Mouse (Mus musculus) liver, embryonic 14.5 days (tissue): Measurements from ENCODE around the gene Mfn1. TPM values are rescaled to one million over a fixed set of nuclear protein-coding genes. Genes with fewer than 3 reads are reported as not detected.
A peak's percentile ranks its signal among the peaks of the same experiment; 100 is the strongest.

ENCODE experiments used
- ATAC-seq: fragments of 200-750 bp; cut with Nextera tagmentation; 2 replicates; pipeline ENCODE4 v1.8.0; 2017; ENCODE audit warnings: moderate number of reproducible peaks, mild to moderate bottlenecking, moderate library complexity; ENCODE audit not compliant: insufficient read depth
- DNase-seq, 3 experiments: peaks; one replicate each; pipeline ENCODE4 v3.0.0-alpha.2; 2012 to 2013; ENCODE audit warnings: low read depth in 3 of 3, low spot score in 3 of 3
- H3K27ac ChIP-seq: fragments of 300-500 bp; sonication (generic); 2 replicates; pipeline ENCODE4 v1.5.1; 2014; ENCODE audit warnings: moderate library complexity, mild to moderate bottlenecking, control low read depth, inconsistent platforms
- H3K27me3 ChIP-seq: fragments of 300-500 bp; sonication (generic); 2 replicates; pipeline ENCODE4 v1.6.1; 2014; ENCODE audit warnings: mild to moderate bottlenecking, low read length, moderate library complexity; ENCODE audit not compliant: control insufficient read depth, insufficient read depth
- H3K36me3 ChIP-seq: fragments of 300-500 bp; sonication (generic); replicated peaks from 2 replicates; pipeline ENCODE4 v1.6.1; 2014; ENCODE audit warnings: low read depth; ENCODE audit not compliant: control insufficient read depth, insufficient read depth
- H3K4me1 ChIP-seq, 2 experiments: fragments of 200-500 bp in 1 of 2; fragments of 300-500 bp in 1 of 2; sonication (generic) in 1 of 2; replicated peaks; 2 replicates each; pipeline ENCODE4 v1.6.1; 2012 to 2014; ENCODE audit warnings: antibody characterized with exemption in 1 of 2, inconsistent platforms in 1 of 2, low read length in 1 of 2; ENCODE audit not compliant: control insufficient read depth in 2 of 2, insufficient read depth in 2 of 2
- H3K4me2 ChIP-seq: fragments of 300-500 bp; sonication (generic); 2 replicates; pipeline ENCODE4 v1.6.1; 2014; ENCODE audit warnings: low read depth, mild to moderate bottlenecking, control low read depth, moderate library complexity
- H3K4me3 ChIP-seq, 2 experiments: fragments of 200-500 bp in 1 of 2; fragments of 300-500 bp in 1 of 2; sonication (generic) in 1 of 2; 2 replicates each; pipeline ENCODE4 v1.5.1; 2012 to 2014; ENCODE audit warnings: low read depth in 2 of 2, low read length in 2 of 2, mild to moderate bottlenecking in 2 of 2, control low read depth in 1 of 2, inconsistent platforms in 1 of 2, moderate library complexity in 1 of 2; ENCODE audit not compliant: insufficient read depth in 1 of 2
- H3K9ac ChIP-seq: fragments of 300-500 bp; sonication (generic); replicated peaks from 2 replicates; pipeline ENCODE4 v1.6.1; 2014; ENCODE audit warnings: mild to moderate bottlenecking, control low read depth, moderate library complexity
- H3K9me3 ChIP-seq: fragments of 300-500 bp; sonication (generic); 2 replicates; pipeline ENCODE4 v1.6.1; 2016; ENCODE audit warnings: low read length, mixed read lengths; ENCODE audit not compliant: control insufficient read depth
- CTCF ChIP-seq: IDR thresholded peaks from 2 replicates; pipeline ENCODE4 v1.5.1; 2016; ENCODE audit warnings: antibody characterized with exemption, low read depth, control low read depth
- EP300 ChIP-seq: IDR thresholded peaks from 2 replicates; pipeline ENCODE4 v1.6.1; 2016; ENCODE audit warnings: antibody characterized with exemption, low read depth
- WGBS: fragments of 180-500 bp; shearing (Covaris S2); extraction: QIAGEN DNeasy Blood & Tissue Kit; methylation state at CpG from one replicate; pipeline ENCODE4 v1.1.7; 2014; ENCODE audit not compliant: insufficient replicate concordance; 5-methylcytosine and 5-hydroxymethylcytosine counted together
- polyA plus RNA-seq, 2 experiments: library from polyadenylated mRNA; depleted of rRNA in 1 of 2; stranded (reverse) in 1 of 2; unstranded in 1 of 2; fragments of >200 nt; fragmentation: Nextera tagmentation in 1 of 2; extraction: Ambion mirVana in 1 of 2; gene quantifications; 2 replicates each; pipeline versions ENCODE4 v1.2.1 to v1.2.3; 2012 to 2014

Gene Mfn1
- polyA plus RNA-seq (2012; rRNA removed): 6.4 and 8.6 TPM in 2 replicates
- polyA plus RNA-seq (2014; fragmentation: Nextera tagmentation; extraction: Ambion mirVana): 11.0 and 12.6 TPM in 2 replicates

DNA sequence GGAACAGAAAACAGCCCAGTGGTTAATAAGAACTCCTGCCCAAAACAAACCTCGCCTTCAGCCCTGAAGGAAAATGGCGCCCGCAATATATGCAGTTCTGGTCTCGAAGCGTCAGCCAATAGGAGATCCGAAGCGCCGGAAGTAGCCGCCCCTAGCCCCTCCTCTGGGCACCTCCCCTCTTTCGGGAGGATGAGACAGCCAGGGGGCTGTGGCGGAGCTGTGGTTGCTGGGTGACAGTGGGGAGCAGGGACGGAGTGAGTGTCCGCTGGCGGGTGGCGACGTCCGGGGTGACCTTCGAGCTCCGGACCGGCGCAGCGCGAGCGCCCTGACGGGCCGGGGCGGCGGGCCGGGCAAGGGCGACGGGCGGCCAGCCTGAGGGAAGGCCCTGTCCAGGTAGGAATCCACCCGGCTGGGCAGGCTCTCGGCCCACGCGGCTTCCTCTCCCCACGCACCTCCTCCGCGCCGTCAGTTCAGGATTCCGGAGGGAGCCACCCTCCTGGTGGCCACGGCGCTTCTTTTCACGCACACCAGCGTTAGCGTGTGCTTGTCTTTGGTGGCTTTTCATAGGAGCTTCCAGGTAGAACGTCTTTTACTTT lies at the start of gene Mfn1:
TSS of gene Mfn1 (plus strand) at position 163 of the 596 bp plus-strand sequence.
- under 1% methylated on average over 47 of the region's 47 CpGs for WGBS
- Histone ChIP-seq H3K27me3 (no peaks in the 10 kb centered on the region), H3K4me3 (peak within 1 kb of the TSS; percentile 81 to 91), H3K27ac (peak within 1 kb of the TSS; percentile 73), H3K4me2 (peak within 1 kb of the TSS; percentile 78), H3K36me3 (no peaks in the 10 kb centered on the region; the same call in none of the 2 replicates), H3K9me3 (no peaks in the 10 kb centered on the region; the same call in 1 of the 2 replicates), H3K4me1 (peaks cover 4 to 9% of the 10 kb centered on the region in 2 experiments), H3K9ac (peak within 1 kb of the TSS; percentile 91)
- peak; percentile 89 to 91 (median 90) for DNase-seq
- TF ChIP-seq CTCF (peak; percentile 22), EP300 (no peak)
- ATAC-seq: peak; percentile 99

DNA sequence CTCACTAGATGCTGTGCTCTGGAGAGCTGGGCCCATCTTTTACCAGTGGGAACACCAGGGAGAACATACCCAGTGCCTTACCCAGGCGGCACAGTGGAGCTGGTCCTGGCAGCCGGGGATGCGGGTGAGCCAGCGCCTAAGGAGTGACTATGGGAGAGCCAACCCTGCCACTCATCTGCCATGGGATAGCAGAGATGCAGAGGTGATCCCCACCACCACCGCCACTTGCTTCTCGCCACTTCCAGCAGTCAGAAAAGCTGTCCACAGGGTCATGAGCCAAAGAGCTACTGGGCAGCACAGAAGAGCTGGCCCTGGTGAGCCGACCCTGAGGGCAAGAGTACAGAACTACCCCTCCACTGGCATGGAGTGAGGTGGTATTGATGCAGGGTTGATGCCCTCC lies 49.3 kb upstream of the Mfn1 start:
- no peaks in the 10 kb centered on the region for H3K36me3 ChIP-seq
- H3K4me2 ChIP-seq: no peak overlapping the region
- no peaks in the 10 kb centered on the region for H3K9me3 ChIP-seq
- no peak for TF ChIP-seq EP300
- TF ChIP-seq CTCF: no peak
- no peak overlapping the region for H3K27ac ChIP-seq
- no peak overlapping the region for H3K9ac ChIP-seq
- H3K4me1 ChIP-seq: no peaks in the 10 kb centered on the region
- H3K4me3 ChIP-seq: no peak overlapping the region
- WGBS: 73% methylated on average over 7 of the region's 7 CpGs
- H3K27me3 ChIP-seq: no peaks in the 10 kb centered on the region
- ATAC-seq (no peak), DNase-seq (no peak)

DNA sequence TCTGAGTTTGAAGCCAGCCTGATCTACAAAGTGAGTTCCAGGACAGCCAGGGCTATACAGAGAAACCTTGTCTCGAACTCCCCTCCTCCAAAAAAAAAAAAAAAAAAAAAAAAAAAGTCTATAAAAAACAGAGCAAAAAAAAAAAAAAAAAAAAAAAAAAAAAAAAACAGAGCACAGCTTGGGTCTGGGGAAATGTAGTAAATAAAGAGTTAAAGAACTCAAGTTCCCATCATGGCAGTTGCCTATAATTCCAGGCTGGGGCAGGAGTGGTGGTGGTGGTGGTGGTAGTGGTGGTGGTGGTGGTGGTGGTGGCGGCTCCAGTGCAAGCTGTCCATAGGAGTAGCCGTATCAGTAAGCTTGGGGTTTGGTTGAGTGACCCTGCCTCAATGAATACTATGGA lies 46.2 kb upstream of the Mfn1 start:
- Histone ChIP-seq H3K4me3 (no peak overlapping the region), H3K27me3 (no peaks in the 10 kb centered on the region), H3K4me1 (no peaks in the 10 kb centered on the region), H3K36me3 (no peaks in the 10 kb centered on the region), H3K4me2 (no peak overlapping the region), H3K9ac (no peak overlapping the region), H3K9me3 (no peaks in the 10 kb centered on the region), H3K27ac (no peak overlapping the region)
- no peak for DNase-seq
- no peak for ATAC-seq
- no peak for TF ChIP-seq EP300
- no peak for TF ChIP-seq CTCF
- 75% methylated on average over 3 of the region's 3 CpGs for WGBS

DNA sequence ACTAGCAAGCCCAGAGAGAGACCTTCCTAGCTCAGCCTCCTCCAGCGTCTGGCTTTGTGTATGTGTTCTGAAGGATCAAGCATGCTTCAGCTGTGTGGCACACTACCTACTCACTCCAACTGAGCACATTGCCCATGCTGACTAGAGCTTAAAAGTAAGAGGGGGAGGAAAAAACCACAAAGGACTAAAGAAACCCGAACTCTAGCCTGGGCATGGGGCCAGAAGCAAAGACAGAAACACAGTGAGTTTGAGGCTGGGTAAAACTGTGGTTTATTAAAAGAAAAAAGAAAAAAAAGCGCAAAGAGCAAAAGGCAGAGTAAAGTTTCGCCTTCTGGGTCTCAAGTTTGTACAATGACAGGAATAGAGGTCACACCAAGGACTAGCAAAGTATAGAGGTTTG lies 42.7 kb upstream of the Mfn1 start:
- no peaks in the 10 kb centered on the region for H3K27me3 ChIP-seq
- no peak overlapping the region for H3K4me3 ChIP-seq
- no peaks in the 10 kb centered on the region for H3K4me1 ChIP-seq
- no peaks in the 10 kb centered on the region for H3K36me3 ChIP-seq
- DNase-seq: no peak
- no peak overlapping the region for H3K4me2 ChIP-seq
- H3K9me3 ChIP-seq: no peaks in the 10 kb centered on the region
- no peak overlapping the region for H3K9ac ChIP-seq
- 50% methylated on average over 4 of the region's 4 CpGs for WGBS
- TF ChIP-seq CTCF: no peak
- ATAC-seq: no peak
- H3K27ac ChIP-seq: no peak overlapping the region

DNA sequence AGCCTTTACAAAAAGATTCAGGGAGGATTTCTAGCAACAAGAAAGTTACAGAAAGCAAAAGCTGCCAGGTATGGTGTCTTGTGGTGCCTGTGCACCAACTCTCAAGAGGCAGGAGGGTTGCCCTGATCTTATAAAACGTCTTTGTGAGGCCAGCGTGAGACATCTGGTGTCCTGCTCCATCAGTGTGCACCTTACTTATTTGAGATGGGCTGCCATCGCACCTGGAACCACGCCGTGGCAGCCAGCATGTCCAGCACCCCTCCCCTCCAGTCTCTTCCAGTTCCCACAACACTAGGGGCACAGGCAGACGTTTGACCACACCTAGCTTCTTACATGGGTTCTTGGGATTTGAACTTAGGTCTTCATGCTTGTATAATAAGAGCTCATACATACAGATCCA lies 41.1 kb upstream of the Mfn1 start:
- no peaks in the 10 kb centered on the region for H3K36me3 ChIP-seq
- H3K27ac ChIP-seq: no peak overlapping the region
- ATAC-seq: no peak
- WGBS: 69% methylated on average over 6 of the region's 6 CpGs
- TF ChIP-seq CTCF (no peak), EP300 (no peak)
- H3K4me3 ChIP-seq: no peak overlapping the region
- DNase-seq: no peak
- H3K9ac ChIP-seq: no peak overlapping the region
- no peaks in the 10 kb centered on the region for H3K27me3 ChIP-seq
- H3K9me3 ChIP-seq: no peaks in the 10 kb centered on the region
- no peaks in the 10 kb centered on the region for H3K4me1 ChIP-seq
- no peak overlapping the region for H3K4me2 ChIP-seq
